Mouse (Mus musculus): Measurements from ENCODE around the gene Rgs12. TPM values are rescaled to one million over a fixed set of nuclear protein-coding genes. Genes with fewer than 3 reads are reported as not detected.

Gene Rgs12
- 30.0 and 34.2 TPM in 2 replicates for polyA plus RNA-seq (2015; fragmentation: Nextera tagmentation; extraction: Ambion mirVana)

- ATAC-seq (replicated peaks; ENCODE audit: extremely low read depth, insufficient read depth, low FRiP score) = peak; percentile 97
- no peaks in the 10 kb centered on the region for H3K27me3 ChIP-seq (ENCODE audit: control insufficient read depth, insufficient read depth, low read length)
- peak within 1 kb of the TSS; percentile 84 for H3K27ac ChIP-seq (ENCODE audit: low read length)
- H3K9ac ChIP-seq (ENCODE audit: low read length) = peak within 1 kb of the TSS; percentile 94
- peaks cover 5% of the 10 kb centered on the region; the same call in 1 of the 2 replicates for H3K36me3 ChIP-seq (ENCODE audit: control insufficient read depth, insufficient read depth)
- H3K4me1 ChIP-seq (ENCODE audit: control insufficient read depth, insufficient read depth, low read length) = peaks cover 20% of the 10 kb centered on the region
- H3K4me2 ChIP-seq (ENCODE audit: low read depth, low read length) = peak within 1 kb of the TSS; percentile 71
- WGBS = 1% methylated on average over 84 of the region's 84 CpGs
- H3K4me3 ChIP-seq (ENCODE audit: low read length) = peak within 1 kb of the TSS; percentile 78
- H3K9me3 ChIP-seq (replicated peaks; ENCODE audit: control insufficient read depth, low read length) = peaks cover 4% of the 10 kb centered on the region; the same call in 1 of the 2 replicates
Measured at GRCm38 (mm10) chr5:34948861-34949760, at the start of gene Rgs12. TSS of gene Rgs12 (plus strand) at chr5:34949445.

DNA sequence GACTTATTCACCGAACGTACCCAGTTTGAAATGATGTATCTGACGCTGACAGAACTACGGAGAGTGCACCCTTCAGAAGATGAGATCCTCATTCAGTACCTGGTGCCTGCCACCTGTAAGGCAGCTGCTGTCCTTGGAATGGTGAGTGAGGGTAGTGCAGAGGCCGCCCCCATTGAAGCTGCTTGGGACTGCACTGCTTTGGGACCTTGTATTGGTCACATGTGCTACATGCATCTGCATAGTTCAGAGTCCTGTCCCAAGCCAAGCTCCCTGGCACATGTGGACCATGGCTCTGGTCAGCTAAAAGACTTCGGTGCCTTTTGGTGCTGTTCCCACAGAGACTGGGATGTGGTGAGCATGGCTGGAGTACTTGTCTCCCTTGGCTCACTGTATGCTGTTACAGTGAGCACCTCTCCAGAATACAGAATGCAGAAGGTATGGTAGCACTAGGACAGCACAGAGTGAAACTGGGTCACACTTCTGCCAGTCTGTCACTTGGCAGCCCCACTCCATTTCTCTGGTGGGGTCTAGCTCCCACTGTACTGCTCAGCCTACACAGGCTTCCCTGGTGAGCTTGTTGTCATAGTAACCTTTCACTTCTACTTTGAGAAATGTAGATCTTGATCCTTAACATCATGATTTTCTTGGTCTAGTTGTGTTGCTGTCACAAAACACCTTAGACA, 49.3 kb upstream of the Rgs12 start:
- ATAC-seq (replicated peaks; ENCODE audit: extremely low read depth, insufficient read depth, low FRiP score) = no peak
- H3K27me3 ChIP-seq (ENCODE audit: control insufficient read depth, insufficient read depth, low read length) = no peaks in the 10 kb centered on the region
- H3K4me1 ChIP-seq (ENCODE audit: control insufficient read depth, insufficient read depth, low read length) = peaks cover 16% of the 10 kb centered on the region
- 91% methylated on average over 6 of the region's 6 CpGs for WGBS
- no peak overlapping the region for H3K9ac ChIP-seq (ENCODE audit: low read length)
- H3K4me3 ChIP-seq (ENCODE audit: low read length) = no peak overlapping the region
- H3K36me3 ChIP-seq (ENCODE audit: control insufficient read depth, insufficient read depth) = peaks cover 26% of the 10 kb centered on the region
- H3K4me2 ChIP-seq (ENCODE audit: low read depth, low read length) = no peak overlapping the region
- no peak overlapping the region for H3K27ac ChIP-seq (ENCODE audit: low read length)
- no peaks in the 10 kb centered on the region for H3K9me3 ChIP-seq (replicated peaks; ENCODE audit: control insufficient read depth, low read length)

DNA sequence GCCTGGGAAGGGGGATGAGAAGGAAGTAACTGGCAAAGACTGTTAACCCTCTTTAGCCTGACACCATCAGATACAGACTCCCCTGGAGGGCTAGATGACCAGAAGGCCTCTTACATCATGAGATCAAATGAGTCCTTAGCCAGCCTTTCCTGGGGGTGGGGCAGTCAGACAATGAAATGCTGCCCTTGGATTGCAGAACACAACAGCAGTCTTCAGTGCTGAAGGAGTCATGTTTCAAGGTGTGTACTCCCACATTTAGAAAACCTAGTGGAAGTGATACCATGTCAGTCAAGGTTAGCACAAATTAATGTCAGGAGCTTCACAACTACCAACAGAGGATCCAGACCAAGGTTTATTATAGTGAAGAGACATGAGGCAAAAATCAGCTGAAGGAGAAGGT, 46.9 kb upstream of the Rgs12 start:
- peaks cover 41% of the 10 kb centered on the region for H3K36me3 ChIP-seq (ENCODE audit: control insufficient read depth, insufficient read depth)
- H3K9me3 ChIP-seq (replicated peaks; ENCODE audit: control insufficient read depth, low read length) = no peaks in the 10 kb centered on the region
- no peak overlapping the region for H3K4me2 ChIP-seq (ENCODE audit: low read depth, low read length)
- H3K27ac ChIP-seq (ENCODE audit: low read length) = no peak overlapping the region
- H3K4me3 ChIP-seq (ENCODE audit: low read length) = no peak overlapping the region
- H3K4me1 ChIP-seq (ENCODE audit: control insufficient read depth, insufficient read depth, low read length) = peaks cover 8% of the 10 kb centered on the region; the same call in 1 of the 2 replicates
- no peaks in the 10 kb centered on the region for H3K27me3 ChIP-seq (ENCODE audit: control insufficient read depth, insufficient read depth, low read length)
- no peak overlapping the region for H3K9ac ChIP-seq (ENCODE audit: low read length)
- ATAC-seq (replicated peaks; ENCODE audit: extremely low read depth, insufficient read depth, low FRiP score) = no peak

- no peaks in the 10 kb centered on the region for H3K9me3 ChIP-seq (replicated peaks; ENCODE audit: control insufficient read depth, low read length)
- WGBS = 50% methylated on average over 5 of the region's 5 CpGs
- H3K36me3 ChIP-seq (ENCODE audit: control insufficient read depth, insufficient read depth) = peaks cover 43% of the 10 kb centered on the region
- H3K4me1 ChIP-seq (ENCODE audit: control insufficient read depth, insufficient read depth, low read length) = peaks cover 7% of the 10 kb centered on the region
- no peak overlapping the region for H3K9ac ChIP-seq (ENCODE audit: low read length)
- ATAC-seq (replicated peaks; ENCODE audit: extremely low read depth, insufficient read depth, low FRiP score) = peak; percentile 71
- H3K27me3 ChIP-seq (ENCODE audit: control insufficient read depth, insufficient read depth, low read length) = no peaks in the 10 kb centered on the region
- H3K4me2 ChIP-seq (ENCODE audit: low read depth, low read length) = no peak overlapping the region
- H3K27ac ChIP-seq (ENCODE audit: low read length) = no peak overlapping the region
- no peak overlapping the region for H3K4me3 ChIP-seq (ENCODE audit: low read length)
Measured at GRCm38 (mm10) chr5:34902811-34903385, 46.3 kb upstream of the Rgs12 start.

DNA sequence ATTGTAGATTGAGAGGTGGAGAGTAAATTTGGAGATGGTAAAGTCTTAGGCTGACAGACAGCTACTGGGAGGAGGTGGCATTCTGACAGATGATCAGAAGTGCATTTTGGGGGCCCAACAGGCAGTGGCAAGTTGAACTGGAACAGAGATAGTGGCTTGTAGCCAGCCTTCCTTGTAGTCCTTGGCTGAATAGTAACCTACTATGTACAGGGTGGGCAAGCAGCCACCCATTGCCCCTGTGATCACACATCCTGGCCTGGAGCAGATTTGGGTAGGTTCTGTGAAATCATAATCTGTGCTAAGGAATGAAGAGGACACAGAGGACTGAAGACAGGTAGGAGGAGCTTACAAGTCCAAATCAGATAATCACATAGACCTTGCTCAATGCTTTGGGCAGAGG, 44.8 kb upstream of the Rgs12 start:
- no peak for ATAC-seq (replicated peaks; ENCODE audit: extremely low read depth, insufficient read depth, low FRiP score)
- peaks cover 40% of the 10 kb centered on the region for H3K36me3 ChIP-seq (ENCODE audit: control insufficient read depth, insufficient read depth)
- H3K4me2 ChIP-seq (ENCODE audit: low read depth, low read length) = no peak overlapping the region
- peaks cover 19% of the 10 kb centered on the region for H3K4me1 ChIP-seq (ENCODE audit: control insufficient read depth, insufficient read depth, low read length)
- H3K4me3 ChIP-seq (ENCODE audit: low read length) = no peak overlapping the region
- H3K27me3 ChIP-seq (ENCODE audit: control insufficient read depth, insufficient read depth, low read length) = no peaks in the 10 kb centered on the region
- no peak overlapping the region for H3K9ac ChIP-seq (ENCODE audit: low read length)
- no peaks in the 10 kb centered on the region for H3K9me3 ChIP-seq (replicated peaks; ENCODE audit: control insufficient read depth, low read length)
- H3K27ac ChIP-seq (ENCODE audit: low read length) = no peak overlapping the region

DNA sequence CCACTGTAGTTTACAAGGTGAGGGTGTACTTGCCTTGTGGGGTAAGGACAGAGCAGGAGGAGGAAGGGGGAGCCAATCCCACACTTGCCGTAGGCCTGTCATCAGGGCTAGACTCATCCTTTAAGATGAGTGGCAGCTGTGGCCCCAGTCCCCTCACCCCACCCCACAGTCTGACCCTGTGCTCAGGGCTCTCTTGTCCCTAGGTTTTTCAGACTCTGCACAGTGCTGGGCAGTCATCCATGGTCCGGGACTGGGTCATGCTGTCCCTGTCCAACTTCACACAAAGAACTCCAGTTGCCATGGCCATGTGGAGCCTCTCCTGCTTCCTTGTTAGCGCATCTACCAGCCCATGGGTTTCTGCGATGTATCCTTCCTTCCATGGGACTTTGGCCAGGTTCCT, 42.0 kb upstream of the Rgs12 start:
- Histone ChIP-seq H3K9ac (ENCODE audit: low read length) (no peak overlapping the region), H3K27ac (ENCODE audit: low read length) (no peak overlapping the region), H3K27me3 (ENCODE audit: control insufficient read depth, insufficient read depth, low read length) (no peaks in the 10 kb centered on the region), H3K36me3 (ENCODE audit: control insufficient read depth, insufficient read depth) (peaks cover 32% of the 10 kb centered on the region), H3K4me1 (ENCODE audit: control insufficient read depth, insufficient read depth, low read length) (peaks cover 19% of the 10 kb centered on the region), H3K4me2 (ENCODE audit: low read depth, low read length) (no peak overlapping the region), H3K4me3 (ENCODE audit: low read length) (no peak overlapping the region), H3K9me3 (replicated peaks; ENCODE audit: control insufficient read depth, low read length) (no peaks in the 10 kb centered on the region)
- ATAC-seq (replicated peaks; ENCODE audit: extremely low read depth, insufficient read depth, low FRiP score) = no peak
- WGBS = 87% methylated on average over 4 of the region's 4 CpGs

DNA sequence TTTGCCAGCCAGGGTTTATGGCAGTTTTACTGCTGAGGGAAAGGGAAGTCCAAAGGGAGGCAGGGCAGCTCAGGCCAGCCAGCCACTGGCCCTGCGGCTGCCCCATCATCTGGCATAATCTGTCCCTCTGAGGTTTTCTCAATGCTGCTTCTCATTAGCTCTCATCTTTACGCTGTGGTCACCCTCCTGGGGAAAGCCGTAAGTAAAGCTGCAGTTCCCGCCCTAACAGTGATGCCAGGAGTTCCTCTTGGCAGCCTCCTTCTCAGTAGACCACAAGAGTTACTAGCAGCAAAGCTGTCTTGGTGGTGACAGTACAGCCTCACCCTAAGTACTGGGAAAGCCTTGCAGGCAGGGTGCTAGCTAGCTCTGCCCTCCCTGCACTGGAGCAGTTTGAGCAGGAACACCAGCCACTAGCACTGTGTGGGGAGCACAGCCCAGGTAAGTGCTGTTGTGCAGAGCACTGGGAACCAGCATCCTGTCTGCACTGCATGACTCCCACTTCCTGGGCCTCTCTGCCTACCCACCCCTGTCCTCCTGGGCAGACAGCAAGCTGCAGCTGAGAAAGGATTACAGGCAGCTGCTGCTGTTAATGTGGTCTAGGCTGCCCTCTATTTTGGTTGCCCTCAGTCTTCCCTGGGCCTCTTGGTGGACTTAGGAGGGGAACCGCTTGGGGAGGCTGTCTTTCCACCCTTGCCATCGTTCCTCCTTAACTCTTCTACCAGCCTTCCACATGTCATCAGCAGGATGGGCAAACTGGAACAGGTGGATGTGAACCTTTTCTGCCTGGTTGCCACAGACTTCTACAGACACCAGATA, 41.1 kb upstream of the Rgs12 start, which contains the start of gene Msantd1:
Gene Msantd1, plus strand, starts transcription at position 103 of the 816 bp plus-strand sequence.
- peak within 1 kb of the TSS; percentile 29 for H3K27ac ChIP-seq (ENCODE audit: low read length)
- ATAC-seq (replicated peaks; ENCODE audit: extremely low read depth, insufficient read depth, low FRiP score) = peak; percentile 50; the same call in 1 of the 2 replicates
- 69% methylated on average over 6 of the region's 6 CpGs for WGBS
- no peak within 1 kb of the TSS for H3K4me2 ChIP-seq (ENCODE audit: low read depth, low read length)
- H3K27me3 ChIP-seq (ENCODE audit: control insufficient read depth, insufficient read depth, low read length) = no peaks in the 10 kb centered on the region
- H3K9ac ChIP-seq (ENCODE audit: low read length) = no peak within 1 kb of the TSS
- no peaks in the 10 kb centered on the region for H3K9me3 ChIP-seq (replicated peaks; ENCODE audit: control insufficient read depth, low read length)
- no peak within 1 kb of the TSS for H3K4me3 ChIP-seq (ENCODE audit: low read length)
- peaks cover 15% of the 10 kb centered on the region for H3K4me1 ChIP-seq (ENCODE audit: control insufficient read depth, insufficient read depth, low read length)
- peaks cover 32% of the 10 kb centered on the region for H3K36me3 ChIP-seq (ENCODE audit: control insufficient read depth, insufficient read depth)

GRCm38 (mm10) chr5:34908726-34909633, 40.3 kb upstream of the Rgs12 start:
- Histone ChIP-seq H3K27me3 (ENCODE audit: control insufficient read depth, insufficient read depth, low read length) (no peaks in the 10 kb centered on the region), H3K27ac (ENCODE audit: low read length) (peak overlapping the region; percentile 29; the same call in 1 of the 2 replicates), H3K4me3 (ENCODE audit: low read length) (no peak overlapping the region), H3K36me3 (ENCODE audit: control insufficient read depth, insufficient read depth) (peaks cover 29% of the 10 kb centered on the region), H3K4me2 (ENCODE audit: low read depth, low read length) (no peak overlapping the region), H3K9ac (ENCODE audit: low read length) (no peak overlapping the region), H3K9me3 (replicated peaks; ENCODE audit: control insufficient read depth, low read length) (no peaks in the 10 kb centered on the region), H3K4me1 (ENCODE audit: control insufficient read depth, insufficient read depth, low read length) (peaks cover 12% of the 10 kb centered on the region)
- 60% methylated on average over 9 of the region's 9 CpGs for WGBS
- ATAC-seq (replicated peaks; ENCODE audit: extremely low read depth, insufficient read depth, low FRiP score) = no peak; the same call in 1 of the 2 replicates

All from heart, embryonic 16.5 days (tissue).